Mouse (Mus musculus): ENCODE data around the gene Tle3. TPM values are rescaled to one million over a fixed set of nuclear protein-coding genes. Genes with fewer than 3 reads are reported as not detected.

The Tle3 gene
- polyA plus RNA-seq, 1 experiment = 39.1 TPM

DNA sequence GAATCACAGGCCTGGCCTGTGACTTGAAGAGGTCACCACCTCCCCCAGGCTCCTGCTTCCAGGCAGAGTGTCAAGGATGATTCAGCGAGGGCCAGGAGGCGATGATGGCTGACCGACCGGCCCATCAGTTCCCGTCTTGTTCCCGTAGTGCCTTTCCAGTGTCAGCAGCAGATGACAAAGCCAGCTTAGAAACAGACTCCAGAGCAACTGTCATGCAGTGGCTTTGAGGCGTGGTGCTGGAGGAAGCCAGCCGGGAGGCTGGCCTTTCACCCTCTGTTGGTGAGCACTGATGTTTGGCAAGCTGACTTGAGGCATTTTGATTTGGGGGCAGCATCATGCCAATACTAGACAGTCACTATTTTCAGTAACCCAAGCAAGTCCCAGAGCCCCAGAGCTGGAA is 6.3 kb downstream of the Tle3 start:
- Histone ChIP-seq H3K36me3 (ENCODE audit: control insufficient read depth, insufficient read depth) (peaks cover 65% of the 10 kb centered on the region), H3K4me3 (ENCODE audit: insufficient read depth, poor library complexity, severe bottlenecking) (no peak overlapping the region)
- TF ChIP-seq CEBPB (IDR thresholded peaks at IDR 0.05; ENCODE audit: low read depth) (no peak), MAX (IDR thresholded peaks at IDR 0.05) (peak; percentile 25), USF1 (IDR thresholded peaks at IDR 0.05; ENCODE audit: low read depth) (no peak), MYOD1 (IDR thresholded peaks at IDR 0.05; ENCODE audit: control insufficient read depth, insufficient read length, low read depth) (peak; percentile 7), FOSL1 (IDR thresholded peaks at IDR 0.05; ENCODE audit: insufficient read depth, low read length, poor library complexity, severe bottlenecking) (no peak), MYOG (IDR thresholded peaks at IDR 0.05; ENCODE audit: control insufficient read depth, extremely low read depth, insufficient read length) (no peak)

DNA sequence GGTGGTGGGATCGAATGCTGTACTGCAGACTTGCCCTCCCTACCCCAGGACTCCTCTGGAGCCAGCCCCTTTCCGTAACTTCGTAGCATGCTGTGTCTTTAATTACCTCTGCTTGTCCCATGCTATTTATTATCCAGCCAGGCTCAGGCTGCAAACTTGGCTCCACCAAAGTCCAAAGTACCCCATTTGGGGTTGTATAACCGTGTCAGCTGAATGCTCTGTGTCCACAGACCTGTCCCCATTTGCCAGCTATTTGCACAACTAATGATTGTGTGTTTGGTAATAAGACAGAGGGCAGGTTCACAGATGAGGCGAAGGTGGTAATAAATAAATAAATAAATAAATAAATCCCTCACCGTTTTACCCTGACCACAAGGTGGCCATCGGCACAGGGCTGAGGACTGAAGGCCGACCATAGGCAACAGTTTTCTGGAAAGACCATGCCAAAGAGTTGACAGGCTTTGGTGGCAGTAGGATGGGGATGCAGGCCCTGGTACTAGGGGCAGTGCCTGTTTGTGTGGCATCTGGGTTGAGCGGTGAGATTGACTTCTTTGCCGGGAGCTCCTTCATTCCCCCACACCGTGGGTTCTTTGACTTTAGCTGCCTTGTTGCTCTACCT is 7.0 kb downstream of the Tle3 start:
- Histone ChIP-seq H3ac (ENCODE audit: control insufficient read depth, insufficient read length, low read depth) (no peak overlapping the region), H3K27me3 (ENCODE audit: control insufficient read depth, insufficient read depth, insufficient read length) (no peaks in the 10 kb centered on the region), H3K79me3 (ENCODE audit: low read depth) (peaks cover 60% of the 10 kb centered on the region), H3K36me3 (ENCODE audit: control insufficient read depth, insufficient read depth) (peaks cover 66% of the 10 kb centered on the region), H3K4me3 (ENCODE audit: insufficient read depth, poor library complexity, severe bottlenecking) (no peak overlapping the region), H3K79me2 (ENCODE audit: control insufficient read depth, insufficient read depth) (peaks cover 88% of the 10 kb centered on the region)
- TF ChIP-seq USF1 (IDR thresholded peaks at IDR 0.05; ENCODE audit: low read depth) (no peak), CTCF (IDR thresholded peaks at IDR 0.05; ENCODE audit: control insufficient read depth, insufficient read depth, insufficient read length) (no peak), MYOG (IDR thresholded peaks at IDR 0.05; ENCODE audit: control insufficient read depth, extremely low read depth, insufficient read length) (no peak), FOSL1 (IDR thresholded peaks at IDR 0.05; ENCODE audit: insufficient read depth, low read length, poor library complexity, severe bottlenecking) (no peak), CEBPB (IDR thresholded peaks at IDR 0.05; ENCODE audit: low read depth) (no peak), MYOD1 (IDR thresholded peaks at IDR 0.05; ENCODE audit: control insufficient read depth, insufficient read length, low read depth) (no peak), MAX (IDR thresholded peaks at IDR 0.05) (no peak)

More for the DNA sequence above, 6.3 kb downstream of the Tle3 start:
- peaks cover 88% of the 10 kb centered on the region for H3K79me2 ChIP-seq (ENCODE audit: control insufficient read depth, insufficient read depth)
- H3ac ChIP-seq (ENCODE audit: control insufficient read depth, insufficient read length, low read depth) = no peak overlapping the region
- no peaks in the 10 kb centered on the region for H3K27me3 ChIP-seq (ENCODE audit: control insufficient read depth, insufficient read depth, insufficient read length)
- H3K79me3 ChIP-seq (ENCODE audit: low read depth) = peaks cover 60% of the 10 kb centered on the region

DNA sequence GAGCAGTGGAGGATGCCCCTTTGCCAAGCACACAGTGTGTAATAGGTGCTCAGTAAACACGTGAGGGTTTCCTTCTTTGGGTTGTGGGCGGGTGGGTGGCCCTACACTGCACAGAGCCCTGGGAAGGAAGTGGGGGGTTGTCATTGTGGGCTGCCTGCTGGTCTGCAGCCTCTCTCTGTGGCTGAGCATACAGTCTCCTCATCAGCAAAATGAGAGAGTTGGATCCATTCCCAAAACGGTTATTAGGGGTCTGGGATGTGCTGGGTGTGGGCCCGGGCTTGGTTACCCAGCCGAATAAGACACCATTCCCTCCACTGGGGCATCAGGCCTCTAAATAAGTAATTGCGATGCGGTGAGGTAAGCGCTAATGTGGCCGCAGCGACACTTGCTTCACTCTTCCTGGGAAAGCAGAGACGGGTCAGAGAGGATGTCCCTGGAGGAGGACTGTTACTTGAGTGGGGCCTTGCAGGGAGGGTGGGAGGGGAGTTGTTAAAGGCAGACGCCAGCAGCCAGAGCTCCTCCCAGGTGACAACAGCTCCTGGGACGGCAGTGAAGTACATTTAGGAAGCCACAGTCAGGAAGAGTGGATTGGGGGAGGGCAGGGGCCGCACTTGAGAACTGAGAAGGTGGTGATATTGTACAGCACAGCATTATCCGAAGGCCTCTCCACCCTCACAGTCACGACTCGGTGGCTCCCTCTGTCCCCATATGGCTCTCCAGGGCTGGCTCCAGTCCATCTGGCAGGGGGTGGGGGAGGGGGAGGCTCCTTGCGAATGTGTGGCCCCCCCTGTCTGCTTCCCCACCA is 8.3 kb downstream of the Tle3 start:
- Histone ChIP-seq H3K4me3 (ENCODE audit: insufficient read depth, poor library complexity, severe bottlenecking) (no peak overlapping the region), H3ac (ENCODE audit: control insufficient read depth, insufficient read length, low read depth) (no peak overlapping the region), H3K79me2 (ENCODE audit: control insufficient read depth, insufficient read depth) (peaks cover 86% of the 10 kb centered on the region), H3K36me3 (ENCODE audit: control insufficient read depth, insufficient read depth) (peaks cover 71% of the 10 kb centered on the region), H3K79me3 (ENCODE audit: low read depth) (peaks cover 59% of the 10 kb centered on the region), H3K27me3 (ENCODE audit: control insufficient read depth, insufficient read depth, insufficient read length) (no peaks in the 10 kb centered on the region)
- TF ChIP-seq MYOG (IDR thresholded peaks at IDR 0.05; ENCODE audit: control insufficient read depth, extremely low read depth, insufficient read length) (no peak), FOSL1 (IDR thresholded peaks at IDR 0.05; ENCODE audit: insufficient read depth, low read length, poor library complexity, severe bottlenecking) (no peak), MAX (IDR thresholded peaks at IDR 0.05) (no peak), MYOD1 (IDR thresholded peaks at IDR 0.05; ENCODE audit: control insufficient read depth, insufficient read length, low read depth) (no peak), USF1 (IDR thresholded peaks at IDR 0.05; ENCODE audit: low read depth) (no peak), CTCF (IDR thresholded peaks at IDR 0.05; ENCODE audit: control insufficient read depth, insufficient read depth, insufficient read length) (no peak), CEBPB (IDR thresholded peaks at IDR 0.05; ENCODE audit: low read depth) (no peak)

DNA sequence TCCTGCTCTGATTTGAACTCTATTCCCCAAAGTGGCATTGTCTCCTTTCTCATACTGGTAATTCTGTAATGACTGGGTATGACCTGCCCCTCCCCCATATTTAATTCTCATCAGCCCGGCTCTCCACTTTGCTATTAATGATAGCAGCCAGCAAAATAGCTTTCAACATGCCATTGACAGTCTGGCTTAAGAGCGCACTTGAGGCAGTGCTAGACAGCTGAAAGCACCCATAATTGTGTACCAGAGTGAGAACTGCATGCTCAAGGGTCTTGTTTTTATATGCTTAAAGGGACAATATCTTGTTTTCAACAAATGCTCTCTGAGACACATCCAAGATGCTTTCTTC is 8.9 kb downstream of the Tle3 start:
- no peak overlapping the region for H3K4me3 ChIP-seq (ENCODE audit: insufficient read depth, poor library complexity, severe bottlenecking)
- H3ac ChIP-seq (ENCODE audit: control insufficient read depth, insufficient read length, low read depth) = no peak overlapping the region
- H3K79me3 ChIP-seq (ENCODE audit: low read depth) = peaks cover 53% of the 10 kb centered on the region
- no peaks in the 10 kb centered on the region for H3K27me3 ChIP-seq (ENCODE audit: control insufficient read depth, insufficient read depth, insufficient read length)
- TF ChIP-seq CTCF (IDR thresholded peaks at IDR 0.05; ENCODE audit: control insufficient read depth, insufficient read depth, insufficient read length) = no peak
- TF ChIP-seq USF1 (IDR thresholded peaks at IDR 0.05; ENCODE audit: low read depth) = no peak
- H3K36me3 ChIP-seq (ENCODE audit: control insufficient read depth, insufficient read depth) = peaks cover 65% of the 10 kb centered on the region
- peaks cover 85% of the 10 kb centered on the region for H3K79me2 ChIP-seq (ENCODE audit: control insufficient read depth, insufficient read depth)

DNA sequence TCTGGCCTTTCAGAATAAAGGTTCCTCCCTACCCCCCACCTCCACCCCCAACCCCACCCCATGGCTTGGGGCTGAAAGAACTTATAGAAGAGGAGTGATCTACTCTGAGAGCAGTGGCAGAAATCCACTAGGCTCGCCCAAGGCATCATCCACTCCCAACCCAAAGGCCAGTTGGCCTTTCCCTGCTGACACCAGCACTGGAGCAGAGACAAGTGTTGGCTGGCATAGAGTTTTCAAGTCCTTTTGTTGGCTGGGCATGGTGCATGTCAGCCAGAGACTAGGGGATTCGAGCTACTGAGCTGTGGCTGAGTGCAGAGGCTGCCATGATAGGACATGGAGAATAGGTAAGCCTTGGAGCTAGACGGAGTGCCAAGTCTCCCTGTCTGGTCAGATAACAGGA is 9.3 kb downstream of the Tle3 start:
- peaks cover 64% of the 10 kb centered on the region for H3K36me3 ChIP-seq (ENCODE audit: control insufficient read depth, insufficient read depth)
- TF ChIP-seq USF1 (IDR thresholded peaks at IDR 0.05; ENCODE audit: low read depth) (no peak), FOSL1 (IDR thresholded peaks at IDR 0.05; ENCODE audit: insufficient read depth, low read length, poor library complexity, severe bottlenecking) (no peak), CTCF (IDR thresholded peaks at IDR 0.05; ENCODE audit: control insufficient read depth, insufficient read depth, insufficient read length) (no peak), MYOG (IDR thresholded peaks at IDR 0.05; ENCODE audit: control insufficient read depth, extremely low read depth, insufficient read length) (no peak), CEBPB (IDR thresholded peaks at IDR 0.05; ENCODE audit: low read depth) (no peak), MYOD1 (IDR thresholded peaks at IDR 0.05; ENCODE audit: control insufficient read depth, insufficient read length, low read depth) (no peak), MAX (IDR thresholded peaks at IDR 0.05) (no peak)

More for the DNA sequence above, 9.3 kb downstream of the Tle3 start:
- Histone ChIP-seq H3ac (ENCODE audit: control insufficient read depth, insufficient read length, low read depth) (no peak overlapping the region), H3K79me2 (ENCODE audit: control insufficient read depth, insufficient read depth) (peaks cover 85% of the 10 kb centered on the region), H3K27me3 (ENCODE audit: control insufficient read depth, insufficient read depth, insufficient read length) (no peaks in the 10 kb centered on the region), H3K79me3 (ENCODE audit: low read depth) (peaks cover 49% of the 10 kb centered on the region), H3K4me3 (ENCODE audit: insufficient read depth, poor library complexity, severe bottlenecking) (no peak overlapping the region)
